Mouse (Mus musculus): ENCODE results near the gene Nr1h2.
A peak's percentile ranks its signal among the peaks of the same experiment; 100 is the strongest.

The Nr1h2 gene

DNA sequence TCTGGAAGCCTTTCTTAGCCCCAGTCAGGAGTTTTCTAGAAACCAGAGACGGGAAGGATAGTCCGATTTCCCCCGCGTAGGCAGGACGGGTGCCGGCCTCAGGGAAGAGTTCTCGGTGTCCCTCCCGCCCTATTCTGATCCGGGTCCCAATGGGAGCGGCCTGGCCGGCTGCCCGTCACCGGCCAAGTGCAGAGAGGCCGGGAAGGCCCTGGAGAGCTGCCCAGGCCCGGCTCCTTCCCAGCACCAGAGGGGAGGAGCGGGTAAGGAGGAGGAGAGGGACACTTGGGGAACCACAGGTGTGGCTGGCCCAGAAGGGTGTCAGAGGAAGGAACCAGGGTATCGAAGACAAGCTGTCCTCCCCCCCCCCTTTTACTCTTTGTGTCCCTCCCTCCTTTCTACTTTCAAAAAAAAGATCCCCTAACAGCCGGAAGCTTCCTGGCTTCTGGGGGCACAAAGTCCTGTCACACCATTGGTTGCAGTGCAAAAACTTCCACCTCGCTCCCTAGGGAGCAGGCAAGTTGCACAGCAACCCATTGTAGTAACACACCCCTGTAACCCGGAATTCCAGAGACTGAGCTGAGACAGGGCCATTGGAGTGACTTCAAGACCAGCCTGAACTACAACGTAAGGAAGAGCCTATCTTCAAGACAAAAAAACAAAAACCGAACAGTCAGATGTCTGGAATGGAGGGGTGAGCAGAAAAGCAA, 28.5 kb downstream of the Nr1h2 start:
- peak; percentile 92 for DNase-seq

DNA sequence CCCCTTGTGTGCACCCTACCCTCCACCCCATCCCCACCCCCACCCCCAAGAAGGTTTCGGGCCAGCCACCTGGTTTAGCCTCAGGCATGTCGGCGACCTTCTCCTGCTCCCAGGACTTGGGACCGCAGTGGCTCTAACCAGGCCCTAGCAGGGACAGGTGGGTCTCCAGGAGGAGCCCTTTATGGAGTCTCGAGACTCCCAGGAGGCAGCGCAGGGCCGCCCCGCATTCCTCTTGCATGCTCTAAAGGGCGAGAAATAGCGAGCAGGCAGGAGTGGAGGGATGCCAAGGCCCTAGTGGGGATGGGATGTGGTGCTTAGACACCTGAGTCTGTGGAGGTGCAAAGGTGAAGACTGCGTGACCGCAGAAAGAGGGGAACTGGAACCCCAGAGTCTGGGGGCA, 29.2 kb downstream of the Nr1h2 start, which contains the start of gene Mybpc2:
Gene Mybpc2, minus strand, starts transcription at position 155 of the 400 bp plus-strand sequence.
- DNase-seq = peak; percentile 45

DNA sequence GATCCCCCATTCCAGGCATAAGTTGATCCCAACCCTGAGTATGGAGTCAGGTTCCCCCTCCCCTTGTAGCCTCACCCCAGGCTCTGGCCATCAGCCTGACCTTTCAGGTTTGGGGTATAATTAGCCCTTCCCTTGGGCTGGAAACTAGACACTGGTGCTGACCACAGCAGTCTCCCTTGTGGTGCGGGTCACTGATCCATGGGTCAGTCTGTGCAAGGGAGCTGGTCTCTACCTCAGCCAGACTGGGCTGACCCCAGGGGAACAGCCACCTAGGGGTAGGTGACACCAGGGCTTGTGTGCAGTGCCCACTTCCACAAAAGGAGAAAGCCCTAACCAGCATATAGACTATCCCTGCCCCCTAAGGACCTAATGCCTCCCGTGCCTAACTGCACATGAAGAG, 30.7 kb downstream of the Nr1h2 start:
- no peak for DNase-seq

DNA sequence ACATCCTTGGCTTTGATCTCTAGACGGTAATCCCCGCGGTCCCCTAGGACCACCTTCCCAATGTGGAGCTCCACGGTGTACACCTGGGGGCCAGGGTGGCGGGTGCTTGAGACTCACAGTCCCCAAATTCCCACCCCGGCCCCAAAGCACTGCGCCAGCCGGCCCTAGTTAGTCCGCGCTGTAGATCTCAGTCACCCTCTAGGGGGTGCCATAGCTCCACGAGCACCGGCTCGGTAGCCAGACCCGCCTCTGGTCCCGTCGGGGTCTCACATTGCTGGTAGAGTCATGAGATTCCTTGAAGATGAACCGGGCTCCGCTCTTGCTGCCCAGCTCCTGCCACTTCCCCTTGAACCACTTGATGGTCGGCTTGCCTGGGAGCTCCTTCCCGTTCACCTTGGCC, 32.0 kb downstream of the Nr1h2 start:
- DNase-seq = peak; percentile 84

DNA sequence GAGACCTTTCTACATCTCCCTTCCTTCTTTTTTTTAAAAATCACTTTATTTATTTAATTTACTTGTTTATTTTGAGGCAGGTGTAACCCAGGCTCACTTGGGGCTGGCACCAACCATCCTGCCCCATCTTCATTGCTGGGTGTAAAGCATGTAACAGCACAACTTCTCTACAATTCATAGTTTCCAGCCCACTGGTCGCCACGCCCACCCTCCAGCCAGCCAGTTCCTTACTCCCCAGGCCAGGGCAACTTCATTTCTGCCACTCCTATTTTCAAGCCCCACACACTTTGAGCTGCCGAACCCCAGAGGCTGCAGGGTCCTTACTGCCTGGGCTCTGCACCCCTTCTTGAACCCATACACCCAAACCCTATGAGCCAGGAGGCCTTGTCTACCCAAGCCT, 32.8 kb downstream of the Nr1h2 start:
- DNase-seq = no peak

DNA sequence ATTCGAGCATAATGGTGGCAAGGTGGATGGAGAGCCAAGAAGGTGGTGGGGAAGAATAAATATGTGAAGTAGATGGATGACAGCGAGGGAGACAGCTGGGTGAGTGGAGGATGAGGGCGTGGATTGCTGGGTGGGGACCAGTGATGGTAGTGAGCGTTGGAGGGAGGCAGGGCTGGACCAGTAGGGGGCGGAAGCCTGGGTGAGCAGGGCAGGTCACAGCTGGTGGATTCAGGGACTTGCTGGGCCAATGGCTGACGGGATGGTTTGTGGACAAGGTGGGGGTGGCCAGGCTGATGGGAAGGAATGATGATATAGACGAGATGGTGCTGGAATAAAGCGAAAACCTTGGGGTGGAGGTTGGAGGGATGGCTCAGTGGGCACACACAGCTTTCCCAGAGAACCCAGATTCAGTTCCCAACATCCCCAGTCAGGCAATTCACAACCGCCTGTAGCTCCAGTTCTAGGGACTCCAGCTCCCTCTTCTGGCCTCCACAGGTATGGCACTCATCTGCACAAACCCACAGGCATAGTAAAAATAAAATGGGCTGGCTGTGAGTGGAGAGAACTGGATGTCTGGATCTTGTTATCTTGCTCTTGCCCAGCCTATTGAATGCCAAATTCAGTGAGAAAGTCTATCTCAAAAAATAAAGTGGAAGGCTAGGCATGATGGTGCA, 34.4 kb downstream of the Nr1h2 start:
- DNase-seq = no peak

DNA sequence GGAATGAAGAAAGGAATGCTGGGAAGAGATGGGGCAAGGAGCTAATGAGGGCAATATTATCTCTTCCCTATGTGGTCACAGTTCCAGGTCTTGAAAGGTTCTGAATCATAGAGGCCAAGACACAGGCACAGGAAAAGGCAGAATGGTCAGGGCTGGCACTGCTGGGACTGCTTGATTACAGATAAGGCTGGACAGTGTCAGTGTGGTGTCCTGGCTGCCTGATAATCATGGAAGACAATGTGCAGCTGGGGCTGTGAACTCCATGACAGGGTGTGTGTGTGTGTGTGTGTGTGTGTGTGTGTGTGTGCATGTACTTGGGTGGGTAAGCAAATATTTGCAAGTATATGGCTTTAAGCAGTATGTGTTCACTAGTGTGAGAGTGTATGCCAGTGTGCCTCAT, 46.3 kb downstream of the Nr1h2 start:
- no peak for DNase-seq

DNA sequence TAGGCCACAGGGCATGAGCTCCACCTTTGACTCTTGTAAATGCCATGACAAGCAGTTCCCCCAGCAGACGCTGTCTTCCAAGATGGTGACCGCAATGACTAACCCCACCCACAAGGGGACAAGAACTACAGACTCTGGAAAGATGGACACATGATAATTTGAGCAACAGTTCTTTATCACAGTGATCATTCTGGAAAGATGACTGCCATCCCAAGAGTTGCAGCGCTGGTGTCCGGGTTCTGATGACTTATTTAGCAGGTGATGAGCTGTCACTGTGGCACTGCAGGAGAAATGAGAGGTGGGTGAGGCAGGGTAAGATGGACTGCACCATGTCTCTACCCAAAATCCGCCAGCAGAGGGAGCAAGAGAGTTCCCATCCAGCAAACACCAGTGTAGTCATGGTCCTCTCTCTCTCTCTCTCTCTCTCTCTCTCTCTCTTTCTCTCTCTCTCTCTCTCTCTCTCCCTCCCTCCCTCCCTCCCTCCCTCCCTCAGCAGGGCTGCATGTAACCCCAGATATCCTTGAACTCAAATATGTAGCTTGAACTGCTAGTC, 52.1 kb downstream of the Nr1h2 start:
- DNase-seq = peak; percentile 84

DNA sequence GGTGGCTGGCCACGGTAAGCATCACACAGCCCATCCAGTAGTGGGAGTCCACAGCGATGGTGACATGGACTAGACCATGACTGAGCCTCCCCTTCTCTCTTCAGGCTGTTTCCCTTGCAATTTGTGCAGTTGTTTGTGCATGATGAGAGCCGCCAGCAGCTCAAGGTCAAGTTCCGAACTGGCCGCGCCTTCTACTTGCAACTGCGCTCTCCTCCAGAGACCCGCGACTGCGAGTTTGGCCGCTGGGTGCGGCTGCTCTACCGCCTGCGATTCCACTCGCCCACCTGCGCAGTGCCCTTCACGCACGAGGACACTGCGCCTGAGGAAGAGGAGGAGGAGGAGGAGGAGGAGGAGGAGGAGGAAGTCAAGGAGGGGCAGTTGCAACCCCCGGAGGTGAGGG, 53.7 kb downstream of the Nr1h2 start:
- DNase-seq = peak; percentile 4
